Mouse (Mus musculus) MEL (cell line): Measurements from ENCODE around the gene Gmfb.
A peak's percentile ranks its signal among the peaks of the same experiment; 100 is the strongest.

Experiments
- CTCF ChIP-seq, 3 experiments: IDR thresholded peaks in 2 of 3; conservative IDR thresholded peaks in 1 of 3; 2 replicates each; pipeline ENCODE4 v1.5.1; 2011 to 2012; ENCODE audit warnings: low read length in 3 of 3, low read depth in 2 of 3, mild to moderate bottlenecking in 2 of 3, improper control_type of control experiment in 1 of 3, inconsistent platforms in 1 of 3, mixed read lengths in 1 of 3, moderate library complexity in 1 of 3; ENCODE audit not compliant: control insufficient read depth in 1 of 3, insufficient read depth in 1 of 3, poor library complexity in 1 of 3, severe bottlenecking in 1 of 3
- MAFK ChIP-seq: IDR thresholded peaks from 2 replicates; pipeline ENCODE4 v1.6.1; 2011; ENCODE audit warnings: low read depth, mild to moderate bottlenecking, low read length, improper control_type of control experiment, borderline replicate concordance
- TAL1 ChIP-seq: IDR thresholded peaks from 2 replicates; pipeline ENCODE4 v1.6.1; 2012; ENCODE audit warnings: mild to moderate bottlenecking, inconsistent platforms, low read length, moderate library complexity, mixed read lengths
- UBTF ChIP-seq: IDR thresholded peaks from 2 replicates; pipeline ENCODE4 v1.6.1; 2012; ENCODE audit warnings: low read depth, mild to moderate bottlenecking, inconsistent platforms, low read length, improper control_type of control experiment, moderate library complexity, borderline replicate concordance; ENCODE audit not compliant: insufficient read depth
- USF1 ChIP-seq: IDR thresholded peaks from 2 replicates; pipeline ENCODE4 v1.6.1; 2014; ENCODE audit warnings: low read depth, mild to moderate bottlenecking, inconsistent platforms, low read length, improper control_type of control experiment, moderate library complexity

- no peak for TF ChIP-seq MAFK
- peak; percentile 18 to 50 (median 42) for TF ChIP-seq CTCF (IDR thresholded peaks at IDR 0.05 in 2 of 3, conservative IDR thresholded peaks at IDR 0.05 in 1 of 3; ENCODE audit: control insufficient read depth in 1 of 3, insufficient read depth in 1 of 3, low read depth in 2 of 3, low read length in 3 of 3, poor library complexity in 1 of 3, severe bottlenecking in 1 of 3)
- TF ChIP-seq USF1 = no peak
- TF ChIP-seq UBTF = no peak
- TF ChIP-seq TAL1 = no peak
These were observed 42.8 kb downstream of the Gmfb start for GRCm38 (mm10) chr14:46779217-46779616.
